Mouse (Mus musculus) kidney, adult 18-20 months (tissue): ENCODE measurements around the gene Sntg2.

Source experiments
- DNase-seq: peaks from one replicate; pipeline ENCODE4 v3.0.0; 2021

The Sntg2 gene

GRCm38 (mm10) chr12:30200621-30201020 lies 172.6 kb downstream of the Sntg2 start:
- no peak for DNase-seq

- DNase-seq = peak; percentile 21
Observed at GRCm38 (mm10) chr12:30199735-30200134, 173.4 kb downstream of the Sntg2 start.

- no peak for DNase-seq
Observed at GRCm38 (mm10) chr12:30198250-30198649, 174.9 kb downstream of the Sntg2 start.

GRCm38 (mm10) chr12:30181721-30182120 lies 191.5 kb downstream of the Sntg2 start:
- DNase-seq = no peak

GRCm38 (mm10) chr12:30179623-30180022 lies 193.6 kb downstream of the Sntg2 start:
- DNase-seq = no peak

- DNase-seq = no peak
Observed at GRCm38 (mm10) chr12:30177966-30178365, 195.2 kb downstream of the Sntg2 start.

- DNase-seq = no peak
Observed at GRCm38 (mm10) chr12:30177529-30177928, 195.6 kb downstream of the Sntg2 start.

GRCm38 (mm10) chr12:30168491-30168890 lies 204.7 kb downstream of the Sntg2 start:
- DNase-seq = no peak

GRCm38 (mm10) chr12:30164538-30164937 lies 208.6 kb downstream of the Sntg2 start:
- DNase-seq = no peak

GRCm38 (mm10) chr12:30164005-30164404 lies 209.2 kb downstream of the Sntg2 start:
- DNase-seq = no peak

- DNase-seq = no peak
Observed at GRCm38 (mm10) chr12:30161731-30162406, 211.3 kb downstream of the Sntg2 start.

GRCm38 (mm10) chr12:30160475-30160874 lies 212.7 kb downstream of the Sntg2 start:
- DNase-seq = peak; percentile 9

GRCm38 (mm10) chr12:30159788-30160187 lies 213.4 kb downstream of the Sntg2 start:
- no peak for DNase-seq

GRCm38 (mm10) chr12:30154079-30154673 lies 219.0 kb downstream of the Sntg2 start:
- no peak for DNase-seq

GRCm38 (mm10) chr12:30142085-30142484 lies 231.1 kb downstream of the Sntg2 start:
- peak; percentile 27 for DNase-seq

- no peak for DNase-seq
Observed at GRCm38 (mm10) chr12:30132524-30132923, 240.7 kb downstream of the Sntg2 start, which contains the start of gene Tpo. Gene Tpo (minus strand): TSS chr12:30132624.

- DNase-seq = no peak
Observed at GRCm38 (mm10) chr12:30129411-30129716, 243.8 kb downstream of the Sntg2 start.

- DNase-seq = peak; percentile 59
Observed at GRCm38 (mm10) chr12:30128561-30129410, 244.4 kb downstream of the Sntg2 start.
